Mouse (Mus musculus): ENCODE measurements at regions not wholly inside any gene's neighbourhood (a gene's known extent, or its start where the extent isn't known, plus 50 kb on each side); places are given as distances from the start of the nearest gene placed in this dataset.
A peak's percentile ranks its signal among the peaks of the same experiment; 100 is the strongest.
"Not testable (repeated sequence)": the region's sequence is repeated elsewhere in the genome, so short reads cannot be mapped to it uniquely, and the experiment has no call there.

DNA sequence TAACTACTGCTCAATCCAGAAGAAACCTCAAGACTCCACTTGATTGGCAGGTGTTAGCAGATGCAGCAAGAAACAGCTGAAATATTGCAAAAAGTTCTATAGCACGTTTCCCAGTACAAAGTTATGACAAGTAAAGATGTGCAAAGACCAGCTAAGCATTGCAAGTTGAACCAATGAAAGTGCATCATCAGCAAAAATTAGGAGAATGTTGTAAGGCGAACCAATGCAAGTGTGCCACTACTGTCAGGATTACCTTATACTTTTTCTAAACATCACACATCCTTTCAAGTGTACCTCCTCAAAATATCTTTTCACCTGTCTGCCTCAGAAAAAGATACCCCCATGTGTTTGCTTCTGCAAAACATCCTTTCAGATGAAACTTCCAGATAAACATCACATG lies 244.7 kb downstream of the Slco6d1 start:
- no peak for DNase-seq (ENCODE audit: low read depth, low spot score)

DNA sequence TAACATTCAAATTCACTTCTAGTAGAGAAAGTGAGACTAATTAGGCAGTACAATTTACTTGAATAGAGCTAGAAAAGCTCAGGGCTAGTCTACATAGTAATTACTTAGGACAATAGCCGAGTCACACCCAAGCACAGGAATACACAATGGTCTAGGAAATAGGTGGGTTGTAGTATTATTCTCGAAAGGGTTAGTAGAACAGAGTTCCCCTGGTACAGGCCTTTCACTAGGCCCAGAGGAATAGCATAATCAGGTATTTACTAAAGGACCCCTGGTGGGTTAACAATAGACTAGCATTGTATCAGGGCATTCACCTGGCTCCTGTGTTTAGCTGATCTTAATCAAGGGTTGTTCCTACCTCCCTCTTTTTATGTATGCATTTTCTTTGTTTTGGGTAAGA lies 246.5 kb downstream of the Slco6d1 start:
- not testable (repeated sequence) for DNase-seq (ENCODE audit: low read depth, low spot score)

DNA sequence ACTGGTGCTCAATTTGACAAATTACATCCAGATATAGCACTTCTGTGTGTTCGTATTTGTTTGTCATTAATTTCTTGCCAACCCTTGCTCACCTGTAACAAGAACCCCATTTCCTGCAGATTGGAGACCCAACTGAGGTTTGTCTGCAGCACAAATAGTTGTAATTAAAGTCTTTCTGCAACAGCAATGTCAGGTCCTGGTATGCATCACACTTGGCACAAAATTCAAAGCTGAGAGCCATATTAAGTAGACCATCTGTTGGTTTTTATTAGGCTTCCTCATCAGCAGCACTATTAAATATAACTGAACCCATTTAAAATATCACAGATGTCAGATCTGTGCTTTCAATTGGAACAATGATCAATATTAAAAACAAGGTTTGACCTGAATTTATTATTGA lies 247.0 kb downstream of the Slco6d1 start:
- DNase-seq (ENCODE audit: low read depth, low spot score) = no peak

DNA sequence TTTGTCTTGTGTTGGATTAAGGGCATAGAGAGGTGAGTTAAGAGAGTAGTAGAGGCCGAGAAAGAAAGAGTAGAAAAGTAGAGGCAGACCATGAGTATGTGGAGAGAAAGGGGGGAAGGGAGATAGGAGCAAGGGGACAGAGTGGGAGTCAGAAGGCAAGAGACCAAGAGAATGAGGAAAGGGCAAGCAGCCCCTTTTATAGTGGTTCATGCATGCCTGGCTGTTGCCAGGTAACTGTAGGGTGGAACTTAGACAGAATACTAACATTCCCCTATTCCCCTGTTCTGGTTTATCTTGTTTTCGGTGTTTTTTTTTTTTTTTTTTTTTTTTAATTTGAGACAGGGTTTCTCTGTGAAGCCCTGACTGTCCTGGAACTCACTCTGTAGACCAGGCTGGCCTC lies 247.7 kb downstream of the Slco6d1 start:
- DNase-seq (ENCODE audit: low read depth, low spot score) = no peak

- no peak for DNase-seq (ENCODE audit: low read depth, low spot score)
These were observed 257.8 kb downstream of the Slco6d1 start for GRCm38 (mm10) chr1:98678686-98679085.

- no peak for DNase-seq (ENCODE audit: low read depth, low spot score)
These were observed 292.9 kb downstream of the Slco6d1 start for GRCm38 (mm10) chr1:98713809-98714208.

GRCm38 (mm10) chr1:98714307-98714706 lies 293.4 kb downstream of the Slco6d1 start:
- no peak for DNase-seq (ENCODE audit: low read depth, low spot score)

GRCm38 (mm10) chr1:98720595-98720994 lies 299.7 kb downstream of the Slco6d1 start:
- DNase-seq (ENCODE audit: low read depth, low spot score) = no peak

GRCm38 (mm10) chr1:98727354-98728015 lies 306.6 kb downstream of the Slco6d1 start:
- DNase-seq (ENCODE audit: low read depth, low spot score) = no peak

GRCm38 (mm10) chr1:98748886-98749285 lies 328.0 kb downstream of the Slco6d1 start:
- peak; percentile 13 for DNase-seq (ENCODE audit: low read depth, low spot score)

DNA sequence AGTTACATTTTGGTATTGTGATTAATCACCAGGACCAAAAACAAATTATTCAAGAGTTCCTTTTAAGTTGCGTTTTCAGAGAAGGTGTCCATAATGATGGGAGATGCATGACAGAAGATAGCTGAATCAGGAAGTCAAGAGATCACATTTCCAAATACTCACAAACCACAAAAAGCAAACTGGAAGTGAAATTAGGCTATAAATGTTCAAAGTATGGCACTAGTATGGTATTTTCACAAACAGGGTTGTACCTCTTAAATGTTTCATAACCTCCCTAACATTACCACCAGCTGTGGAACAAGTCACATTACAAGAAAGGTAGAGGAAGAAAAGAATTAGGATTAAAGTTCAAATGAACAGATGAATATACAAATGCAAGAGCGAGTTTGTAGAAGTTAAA lies 367.6 kb downstream of the Slco6d1 start:
- DNase-seq (ENCODE audit: low read depth, low spot score) = no peak

GRCm38 (mm10) chr1:98793320-98793719 lies 372.4 kb downstream of the Slco6d1 start:
- DNase-seq (ENCODE audit: low read depth, low spot score) = no peak

DNA sequence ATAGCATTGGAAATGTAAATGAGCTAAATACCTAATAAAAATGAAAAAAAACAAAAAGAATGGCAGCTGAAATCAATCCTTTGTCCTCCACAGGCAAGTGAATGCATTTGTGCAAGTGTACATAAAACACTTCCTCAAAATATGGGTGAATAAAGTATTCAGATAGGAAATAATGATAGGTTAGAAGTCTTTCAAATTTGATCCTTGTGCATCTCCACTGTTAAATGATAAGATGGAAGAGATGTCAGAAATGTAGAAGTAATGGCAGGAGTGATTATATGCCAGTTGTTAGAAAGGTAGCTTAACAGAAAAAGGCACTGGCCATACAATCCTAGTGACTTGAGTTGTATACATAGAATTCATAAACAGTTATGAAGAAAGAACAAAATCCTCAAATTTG lies 391.6 kb downstream of the Slco6d1 start:
- DNase-seq (ENCODE audit: low read depth, low spot score) = no peak

DNA sequence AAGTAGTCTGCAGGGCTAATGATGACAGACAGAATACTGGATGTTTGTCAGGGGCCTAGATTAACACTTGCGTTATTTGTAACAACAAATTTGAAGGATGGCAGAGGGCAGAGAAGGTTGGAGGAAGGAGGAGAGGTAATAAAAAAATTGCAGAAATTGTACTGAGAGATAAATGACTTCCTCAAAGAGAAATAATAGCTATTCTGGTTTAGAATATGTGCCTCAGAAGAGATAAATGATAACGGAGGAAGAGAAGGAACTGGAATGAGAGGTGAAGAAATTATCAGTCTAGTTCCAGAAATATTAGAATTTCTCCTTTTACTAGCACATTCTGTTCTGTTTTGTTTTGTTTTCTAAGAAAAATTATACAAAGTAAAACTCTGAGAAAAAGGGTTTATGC lies 393.1 kb downstream of the Slco6d1 start:
- no peak for DNase-seq (ENCODE audit: low read depth, low spot score)

DNA sequence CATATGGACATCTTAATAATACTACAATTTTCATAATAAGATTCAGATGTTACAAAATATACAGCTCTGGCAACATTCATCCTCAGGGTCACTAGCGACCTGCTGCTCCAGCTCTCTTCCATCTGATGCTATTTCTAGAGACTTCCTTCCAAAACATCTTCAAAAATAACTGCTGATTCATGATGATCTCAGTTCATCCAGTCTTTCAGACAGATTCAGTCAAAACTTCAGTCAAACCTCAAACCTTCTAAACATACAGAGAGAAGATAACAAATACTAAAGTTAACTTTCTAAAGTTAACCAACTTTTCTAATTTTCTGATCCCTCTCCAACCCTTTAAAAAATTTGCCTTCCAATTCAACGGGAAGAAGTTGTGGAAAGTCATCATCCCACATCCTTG lies 397.2 kb downstream of the Slco6d1 start:
- no peak for DNase-seq (ENCODE audit: low read depth, low spot score)

- no peak for DNase-seq (ENCODE audit: low read depth, low spot score)
These were observed 439.3 kb downstream of the Slco6d1 start for GRCm38 (mm10) chr1:98860236-98860635.

DNA sequence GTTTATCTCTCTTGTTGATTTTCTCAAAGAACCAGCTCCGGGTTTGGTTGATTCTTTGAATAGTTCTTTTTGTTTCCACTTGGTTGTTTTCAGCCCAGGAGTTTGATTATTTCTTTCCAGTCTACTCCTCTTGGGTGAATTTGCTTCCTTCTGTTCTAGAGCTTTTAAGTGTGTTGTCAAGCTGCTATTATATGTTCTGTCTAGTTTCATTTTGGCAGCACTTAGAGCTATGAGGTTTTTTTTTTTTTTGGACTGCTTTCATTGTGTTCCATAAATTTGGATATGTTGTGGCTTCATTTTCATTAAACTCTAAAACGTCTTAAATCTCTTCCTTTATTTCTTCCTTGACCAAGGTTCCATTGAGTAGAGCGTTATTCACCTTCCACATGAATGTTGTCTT lies 485.3 kb downstream of the Slco6d1 start:
- no peak for DNase-seq (ENCODE audit: low read depth, low spot score)

- no peak for DNase-seq (ENCODE audit: low read depth, low spot score)
These were observed 502.1 kb downstream of the Slco6d1 start for GRCm38 (mm10) chr1:98923043-98923442.

- DNase-seq (ENCODE audit: low read depth, low spot score) = no peak
These were observed 504.0 kb downstream of the Slco6d1 start for GRCm38 (mm10) chr1:98924933-98925332.

- DNase-seq (ENCODE audit: low read depth, low spot score) = no peak
These were observed 510.0 kb downstream of the Slco6d1 start for GRCm38 (mm10) chr1:98930926-98931325.

DNA sequence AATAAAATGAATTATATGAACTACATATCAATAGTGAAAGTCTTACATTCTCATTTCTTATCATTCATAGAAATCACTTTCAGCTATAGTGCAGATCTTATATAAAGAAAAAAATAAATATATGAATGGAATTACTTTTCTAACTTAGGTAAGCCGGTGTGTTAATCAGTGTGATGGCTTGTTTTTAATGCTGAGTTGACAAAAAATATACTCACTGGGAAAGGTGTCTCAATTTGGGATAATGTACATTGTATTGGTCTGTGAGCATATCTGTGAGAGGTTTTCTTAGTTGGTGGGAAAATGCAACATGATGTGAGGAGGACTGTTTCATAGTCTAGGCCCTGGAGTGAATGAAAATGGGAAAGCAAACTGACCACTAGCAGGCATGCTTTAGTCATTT lies 511.3 kb downstream of the Slco6d1 start:
- no peak for DNase-seq (ENCODE audit: low read depth, low spot score)

DNA sequence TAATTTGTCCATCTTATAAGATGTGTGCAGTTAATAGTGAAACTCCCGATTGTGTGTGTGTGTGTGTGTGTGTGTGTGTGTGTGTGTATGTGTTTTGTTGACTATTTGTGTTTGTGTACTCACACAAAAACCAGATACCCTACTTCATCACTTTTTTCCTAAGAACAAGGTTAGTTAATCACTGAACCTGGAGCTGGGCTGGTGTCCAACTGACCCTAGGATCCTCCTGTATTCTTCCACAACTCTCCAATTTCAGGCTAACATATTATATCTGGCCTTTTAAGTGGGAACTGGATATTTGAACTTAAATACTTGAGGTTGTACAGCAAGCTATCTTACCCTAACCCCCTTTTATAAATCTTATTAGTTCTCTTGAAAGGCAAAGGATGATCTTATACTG lies 556.8 kb downstream of the Slco6d1 start:
- no peak for DNase-seq (ENCODE audit: low read depth, low spot score)

Measured in retina, adult 2 months (tissue).